Mouse (Mus musculus): ENCODE measurements around the gene Sugp1.

Sugp1 gene

DNA sequence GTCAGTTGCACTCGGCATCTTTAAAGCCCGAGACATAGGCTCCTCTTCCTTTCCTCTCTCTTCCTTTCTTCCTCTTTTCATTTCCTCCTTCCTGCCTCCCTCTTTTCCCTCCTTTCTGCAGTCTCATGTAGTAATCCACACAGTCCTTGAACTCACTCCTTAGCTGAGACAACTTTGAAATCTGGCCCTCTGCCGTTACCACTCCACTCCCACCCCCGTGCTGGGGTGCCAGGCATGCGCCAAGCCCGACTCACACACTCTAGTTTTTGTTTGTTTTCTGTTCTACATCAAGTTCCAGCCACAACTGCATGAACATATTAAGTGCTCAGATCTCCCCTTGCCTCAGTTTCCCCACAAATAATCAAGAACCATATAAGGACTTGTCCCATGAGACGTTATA, 62.3 kb downstream of the Sugp1 start:
- intact Hi-C loops (cut with DNase I) = loop anchor here (5.0 kb wide), 1 partner anchor 62 kb away; no protein-coding TSS in a partner anchor

DNA sequence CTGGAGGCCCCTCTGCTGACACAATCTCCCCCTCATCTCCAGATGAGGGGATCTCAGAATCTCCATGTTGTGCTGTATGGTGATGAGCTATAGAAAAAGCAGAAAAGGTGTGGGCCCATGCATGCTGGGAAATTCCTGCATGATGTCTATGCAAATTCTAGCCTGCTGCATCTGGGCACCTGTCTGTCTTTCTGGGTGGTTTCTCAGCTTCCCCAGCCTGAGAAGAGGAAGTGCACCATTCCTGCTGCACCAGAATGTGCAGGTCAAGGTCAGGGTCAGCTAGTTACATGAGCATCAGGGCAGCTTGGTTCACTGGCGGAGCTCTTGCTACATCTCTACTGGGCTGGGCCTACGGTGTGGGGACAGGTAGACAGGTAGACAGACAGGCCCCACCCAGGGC, 67.8 kb downstream of the Sugp1 start:
- intact Hi-C loops (cut with DNase I) = no loop called here

DNA sequence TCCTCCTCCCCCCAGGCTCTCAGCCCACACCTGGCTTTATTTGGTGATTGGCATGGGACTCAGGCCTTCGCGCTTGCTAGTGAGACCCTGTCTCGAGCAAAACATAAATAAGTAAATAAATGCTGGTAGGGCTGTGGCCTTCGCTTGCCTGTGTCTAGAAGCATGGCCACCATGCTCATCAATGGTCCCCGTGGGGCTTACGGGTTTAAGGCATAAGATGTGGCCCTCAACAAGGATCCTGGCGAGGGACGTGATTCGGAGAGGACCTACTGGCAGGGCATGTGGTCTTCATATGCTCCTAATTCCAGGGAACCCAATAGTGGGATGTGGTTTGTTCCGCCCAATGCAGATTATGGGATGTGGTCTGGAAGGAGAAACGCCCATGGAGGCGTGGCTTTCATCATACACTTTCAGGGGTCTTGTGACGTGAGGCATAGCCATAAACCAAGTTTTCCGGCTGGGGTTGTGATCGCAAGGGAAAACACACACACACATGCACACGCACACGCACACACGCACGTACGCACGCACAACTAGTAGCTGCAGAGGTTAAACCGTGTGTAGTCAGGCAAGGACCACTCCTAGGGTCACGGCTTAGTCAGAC, 68.7 kb downstream of the Sugp1 start:
- intact Hi-C loops (cut with DNase I) = no loop called here

DNA sequence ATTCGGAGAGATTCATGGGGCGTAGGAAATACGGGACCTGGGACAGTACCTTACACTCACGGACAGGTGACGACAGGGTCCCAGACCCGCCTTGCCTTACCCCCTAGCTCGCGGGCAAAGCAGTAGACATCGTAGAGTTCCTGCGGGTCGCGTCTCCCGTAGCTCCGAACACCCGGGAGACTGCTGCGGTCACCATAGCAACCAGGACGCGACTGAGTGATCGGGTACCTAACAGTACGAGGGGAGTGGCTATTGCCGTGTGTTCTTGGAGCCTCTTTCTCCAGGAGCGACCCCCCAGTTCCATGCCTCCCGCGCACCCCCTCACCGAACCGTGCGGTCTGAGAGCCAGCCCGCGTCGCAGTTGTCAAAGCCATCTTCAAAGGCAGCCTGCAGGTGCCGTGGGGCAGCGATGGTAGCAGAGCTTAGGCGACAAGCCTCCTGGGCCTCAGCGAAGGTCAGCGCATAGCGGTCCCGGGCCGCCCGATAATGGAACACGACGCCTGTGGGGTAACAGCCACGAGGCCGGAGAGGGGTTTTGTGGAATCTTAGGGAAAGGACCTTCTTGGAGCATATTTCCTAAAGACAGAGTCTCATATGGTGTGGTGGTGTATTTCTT, 69.9 kb downstream of the Sugp1 start:
- intact Hi-C loops (cut with DNase I) = no loop called here

DNA sequence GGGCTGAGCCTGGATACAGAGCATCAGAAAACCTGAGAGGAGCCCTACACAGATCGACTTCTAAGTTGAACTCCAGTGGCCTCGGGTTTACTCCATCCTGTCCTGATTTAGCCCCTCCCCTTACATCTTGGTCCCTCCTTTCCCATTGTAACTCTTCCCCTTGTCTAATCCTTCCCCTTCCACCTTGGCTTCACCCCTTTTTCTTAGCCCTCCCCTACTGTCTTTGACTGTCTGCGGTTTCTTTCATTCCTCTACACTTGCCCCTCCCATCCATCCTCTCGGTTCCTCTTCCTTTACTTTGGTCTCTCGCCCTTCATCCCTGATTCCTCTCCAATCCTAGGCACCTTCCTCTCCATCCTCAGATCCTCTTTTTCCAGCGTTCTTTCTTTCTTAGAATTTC, 71.9 kb downstream of the Sugp1 start:
- intact Hi-C loops (cut with DNase I) = no loop called here

DNA sequence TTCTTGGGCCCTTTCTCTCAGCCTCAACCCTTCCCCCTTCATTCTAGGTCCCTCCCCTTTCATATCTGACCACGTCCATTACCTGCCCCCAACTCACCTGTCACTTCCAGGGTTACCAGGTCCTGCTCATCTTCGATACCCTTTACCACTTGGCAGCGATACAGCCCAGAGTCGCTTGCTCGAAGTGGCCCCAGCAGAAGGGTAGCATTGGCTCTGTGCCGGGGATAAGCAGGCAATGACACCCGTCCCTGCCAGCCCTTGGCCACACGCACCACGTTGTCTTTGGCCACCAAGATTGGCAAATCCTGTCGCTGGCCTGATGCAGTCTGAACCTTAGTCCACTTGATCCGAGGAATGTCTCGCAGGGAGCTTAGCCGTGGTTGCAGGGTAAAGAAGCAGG, 72.3 kb downstream of the Sugp1 start:
- intact Hi-C loops (cut with DNase I) = no loop called here

DNA sequence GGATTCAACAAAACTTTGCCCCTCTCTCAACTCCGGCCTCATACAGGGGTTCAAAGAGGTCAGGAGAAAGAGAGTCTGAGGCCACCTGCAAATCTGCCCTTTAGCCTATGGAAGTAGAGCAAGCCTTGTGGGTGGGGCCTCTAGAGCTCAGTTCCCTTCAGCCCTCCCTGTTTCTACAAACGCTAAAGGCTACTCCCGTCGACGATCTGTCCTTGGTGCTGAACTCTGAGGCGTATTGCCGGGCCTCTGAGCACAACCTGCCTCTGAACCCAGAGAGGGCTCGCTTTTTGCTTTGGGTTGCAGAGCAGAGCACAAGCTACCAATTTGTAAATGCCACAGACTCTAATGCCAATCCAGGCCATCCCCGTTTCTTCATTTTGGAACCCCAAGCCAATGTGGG, 75.0 kb downstream of the Sugp1 start:
- intact Hi-C loops (cut with DNase I) = no loop called here

DNA sequence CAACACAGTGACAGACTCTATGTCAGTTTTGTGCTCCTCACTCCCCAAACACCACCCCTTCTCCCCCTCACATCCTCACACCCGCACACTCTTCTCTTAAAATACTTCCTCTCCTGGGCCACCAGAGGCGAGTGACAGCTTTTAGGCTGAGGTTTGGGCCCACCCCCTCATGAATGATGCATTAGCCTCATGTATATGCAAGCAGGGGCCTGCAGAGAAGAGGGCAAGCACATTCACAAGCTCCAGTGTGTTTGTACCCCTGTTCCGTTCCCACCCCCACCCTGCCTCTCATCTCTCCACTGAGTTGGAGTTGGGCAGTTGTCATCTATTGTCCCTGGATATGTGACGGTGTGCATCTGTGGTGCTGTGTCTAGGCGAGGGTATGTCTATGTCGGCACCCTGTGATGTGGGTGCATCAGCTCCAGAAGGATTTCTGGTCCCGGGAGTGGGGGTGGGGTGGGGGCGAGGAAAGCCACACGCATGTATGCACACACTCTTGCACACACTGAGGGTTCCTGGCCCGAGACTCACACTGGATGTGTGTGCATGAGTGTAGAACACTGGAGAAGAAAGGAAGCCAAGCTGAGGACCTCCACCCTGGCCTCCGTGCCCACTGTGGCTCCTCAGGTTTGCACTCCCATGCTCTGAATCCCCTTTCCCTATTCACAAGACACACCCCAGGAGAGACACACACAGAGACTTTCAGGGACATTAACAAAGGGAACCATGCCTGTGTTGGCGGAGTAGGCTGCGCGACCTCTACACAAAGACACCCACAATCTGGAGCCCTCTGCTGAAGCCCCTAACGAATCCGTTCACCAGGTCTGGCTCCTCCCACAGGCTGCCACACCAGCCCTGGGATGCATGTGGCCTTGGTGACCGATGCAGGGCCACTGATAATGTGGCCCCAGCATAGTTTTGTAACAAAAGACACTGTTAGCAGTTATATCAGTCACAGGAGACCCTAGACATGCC, 76.4 kb downstream of the Sugp1 start:
- intact Hi-C loops (cut with DNase I) = no loop called here

DNA sequence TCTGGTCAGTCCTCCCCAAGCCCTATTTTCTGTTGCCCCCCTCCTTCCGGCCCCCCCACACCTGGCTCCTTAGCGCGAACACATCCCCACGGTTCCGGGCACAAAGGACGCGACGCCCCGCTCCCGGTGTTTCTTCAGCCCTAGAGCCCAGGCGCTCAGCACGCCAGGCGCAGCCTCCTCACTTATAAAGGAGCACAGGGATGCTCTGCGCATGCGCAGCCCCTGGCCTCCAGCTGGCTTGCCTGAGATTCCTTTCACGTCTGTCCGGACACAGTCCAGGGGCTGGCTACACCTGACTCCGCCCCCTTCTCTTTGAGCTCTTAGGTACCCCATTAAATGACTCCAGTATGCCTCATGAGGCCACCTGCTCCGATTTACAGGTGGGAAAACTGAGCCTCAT, 78.1 kb downstream of the Sugp1 start, which contains the start of gene Ncan:
Gene Ncan, minus strand, starts transcription at position 207 of the 400 bp plus-strand sequence.
- intact Hi-C loops (cut with DNase I) = no loop called here

Small RNAs within 50 kb of the gene (microRNA-seq; reads per million reads assigned to microRNA genes)
- gene Mir7066 = 0 reads per million in 2 experiments

Data from adrenal gland (tissue).